Mouse (Mus musculus) hindbrain, embryonic 15.5 days (tissue): ENCODE results near the gene Wdr89. TPM values are rescaled to one million over a fixed set of nuclear protein-coding genes. Genes with fewer than 3 reads are reported as not detected.

Experiments
- ATAC-seq: fragments of 200-750 bp; cut with Nextera tagmentation; 2 replicates; pipeline ENCODE4 v1.8.0; 2017; ENCODE audit warnings: low read depth, moderate number of reproducible peaks, moderate TSS enrichment; ENCODE audit not compliant: low FRiP score
- H3K27ac ChIP-seq: fragments of 300-500 bp; sonication (generic); replicated peaks from 2 replicates; pipeline ENCODE4 v1.5.1; 2015; ENCODE audit warnings: mild to moderate bottlenecking, inconsistent platforms
- H3K27me3 ChIP-seq: fragments of 300-500 bp; sonication (generic); 2 replicates; pipeline ENCODE4 v1.6.1; 2015; ENCODE audit warnings: control low read depth, inconsistent platforms
- H3K36me3 ChIP-seq: fragments of 300-500 bp; sonication (generic); 2 replicates; pipeline ENCODE4 v1.6.1; 2015; ENCODE audit warnings: control low read depth, inconsistent platforms
- H3K4me1 ChIP-seq: fragments of 300-500 bp; sonication (generic); replicated peaks from 2 replicates; pipeline ENCODE4 v1.6.1; 2015; ENCODE audit warnings: control low read depth, inconsistent platforms
- H3K4me2 ChIP-seq: fragments of 300-500 bp; sonication (generic); 2 replicates; pipeline ENCODE4 v1.6.1; 2015; ENCODE audit warnings: moderate library complexity, mild to moderate bottlenecking, inconsistent platforms
- H3K4me3 ChIP-seq: fragments of 300-500 bp; sonication (generic); 2 replicates; pipeline ENCODE4 v1.5.1; 2015; ENCODE audit warnings: mild to moderate bottlenecking, inconsistent platforms
- H3K9ac ChIP-seq: fragments of 300-500 bp; sonication (generic); 2 replicates; pipeline ENCODE4 v1.6.1; 2015; ENCODE audit warnings: inconsistent platforms
- H3K9me3 ChIP-seq: fragments of 300-500 bp; sonication (generic); 2 replicates; pipeline ENCODE4 v1.6.1; 2016; ENCODE audit warnings: control low read depth, inconsistent platforms
- WGBS: fragments of 180-500 bp; shearing (Covaris S2); methylation state at CpG from one replicate; pipeline ENCODE4 v1.1.7; 2015; 5-methylcytosine and 5-hydroxymethylcytosine counted together
- polyA plus RNA-seq: library from polyadenylated mRNA; unstranded; fragments of >200 nt; fragmentation: Nextera tagmentation; extraction: Ambion mirVana; gene quantifications from 2 replicates; pipeline ENCODE4 v1.2.1, GENCODE M21; 2015

Gene Wdr89
- polyA plus RNA-seq, 1 experiment from 2014 or later: 5.7 TPM

DNA sequence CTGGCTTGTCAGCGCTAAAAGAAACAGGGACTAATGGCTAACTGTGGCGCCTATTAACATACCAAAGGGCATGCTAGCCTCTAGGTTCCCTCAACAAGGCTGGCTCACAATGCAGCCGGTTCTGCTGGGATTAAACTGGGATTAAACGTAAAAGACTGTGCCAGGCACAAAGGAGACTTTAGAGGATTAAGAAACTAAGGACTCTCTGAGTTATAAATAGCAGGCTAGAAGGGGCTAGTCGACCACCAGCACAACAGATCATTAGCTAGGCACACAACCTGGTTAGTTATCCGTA lies 4.9 kb downstream of the Wdr89 start:
- H3K9ac ChIP-seq: no peak overlapping the region
- no peak overlapping the region for H3K4me3 ChIP-seq
- no peak overlapping the region for H3K27ac ChIP-seq
- 20% methylated on average over 6 of the region's 6 CpGs for WGBS
- H3K9me3 ChIP-seq: no peaks in the 10 kb centered on the region
- no peak for ATAC-seq
- no peak overlapping the region for H3K4me2 ChIP-seq
- peaks cover 11% of the 10 kb centered on the region for H3K4me1 ChIP-seq
- H3K27me3 ChIP-seq: no peaks in the 10 kb centered on the region
- H3K36me3 ChIP-seq: no peaks in the 10 kb centered on the region

DNA sequence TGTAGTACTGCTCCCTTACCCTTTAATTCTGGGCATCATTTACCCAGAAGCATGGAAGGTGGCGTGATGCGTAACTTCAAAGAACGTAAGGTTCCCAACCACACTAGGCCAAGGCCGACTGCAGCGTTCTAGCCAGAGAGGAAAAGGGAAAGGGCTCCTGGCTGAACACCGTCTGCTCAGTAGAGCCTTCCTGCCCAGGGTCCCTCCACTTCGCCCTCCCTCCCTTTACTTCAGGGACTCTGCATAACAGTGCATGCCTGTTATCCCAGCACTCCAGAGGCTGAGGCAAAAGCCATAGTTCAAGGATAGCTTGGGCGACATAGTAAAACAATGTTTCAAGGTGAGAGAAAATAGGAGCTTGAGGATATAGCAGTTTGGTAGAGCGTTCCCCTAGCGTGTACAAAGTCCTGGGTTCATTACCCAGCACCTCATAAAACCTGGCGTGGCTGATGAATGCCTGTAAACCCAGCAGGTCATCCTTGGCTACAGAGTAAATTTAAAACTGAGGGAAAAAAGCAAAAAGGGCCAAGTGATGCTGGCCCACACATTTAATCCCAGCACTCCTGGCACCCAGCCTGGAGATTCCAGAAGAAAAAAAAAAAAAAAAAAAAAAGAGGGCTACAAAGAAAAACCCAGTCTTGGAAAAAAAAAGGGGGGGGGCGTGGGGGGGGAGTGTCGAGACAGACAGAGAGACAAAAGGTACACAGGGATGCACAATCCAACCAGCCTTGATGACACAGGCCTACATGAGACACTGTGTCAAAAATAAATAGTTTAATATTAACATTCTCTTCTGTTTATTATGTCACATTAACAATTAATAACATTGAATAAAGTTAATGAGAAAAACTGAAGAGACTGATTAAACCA lies 5.5 kb downstream of the Wdr89 start:
- ATAC-seq: no peak
- 48% methylated on average over 13 of the region's 13 CpGs for WGBS
- H3K9ac ChIP-seq: no peak overlapping the region

DNA sequence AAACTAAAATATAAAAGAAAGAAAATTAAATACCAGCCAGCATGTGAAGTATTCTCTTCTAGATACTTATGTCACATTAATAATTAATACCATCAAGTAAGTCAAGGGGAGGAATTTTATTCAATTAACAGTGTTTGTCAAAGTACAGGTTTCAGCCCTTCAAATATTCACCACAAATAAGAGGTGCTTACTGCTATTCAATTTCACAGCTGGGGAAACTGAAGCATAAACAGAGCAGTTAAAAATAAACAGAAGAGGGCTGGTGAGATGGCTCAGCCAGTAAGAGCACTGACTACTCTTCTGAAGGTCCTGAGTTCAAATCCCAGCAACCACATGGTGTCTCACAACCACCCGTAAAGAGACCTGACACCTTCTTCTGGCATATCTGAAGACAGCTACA lies 7.0 kb downstream of the Wdr89 start:
- no peak for ATAC-seq
- H3K4me2 ChIP-seq: no peak overlapping the region
- no peaks in the 10 kb centered on the region for H3K9me3 ChIP-seq
- no peaks in the 10 kb centered on the region for H3K4me1 ChIP-seq
- H3K27ac ChIP-seq: no peak overlapping the region
- H3K27me3 ChIP-seq: no peaks in the 10 kb centered on the region
- no peaks in the 10 kb centered on the region for H3K36me3 ChIP-seq
- no peak overlapping the region for H3K4me3 ChIP-seq
- 90% methylated on average over 1 of the region's 1 CpGs for whole genome bisulfite sequencing
- H3K9ac ChIP-seq: no peak overlapping the region

More for the DNA sequence above, 5.5 kb downstream of the Wdr89 start:
- Histone ChIP-seq H3K27ac (no peak overlapping the region), H3K9me3 (no peaks in the 10 kb centered on the region), H3K4me1 (peaks cover 10% of the 10 kb centered on the region), H3K27me3 (no peaks in the 10 kb centered on the region), H3K4me2 (no peak overlapping the region), H3K4me3 (no peak overlapping the region), H3K36me3 (no peaks in the 10 kb centered on the region)

DNA sequence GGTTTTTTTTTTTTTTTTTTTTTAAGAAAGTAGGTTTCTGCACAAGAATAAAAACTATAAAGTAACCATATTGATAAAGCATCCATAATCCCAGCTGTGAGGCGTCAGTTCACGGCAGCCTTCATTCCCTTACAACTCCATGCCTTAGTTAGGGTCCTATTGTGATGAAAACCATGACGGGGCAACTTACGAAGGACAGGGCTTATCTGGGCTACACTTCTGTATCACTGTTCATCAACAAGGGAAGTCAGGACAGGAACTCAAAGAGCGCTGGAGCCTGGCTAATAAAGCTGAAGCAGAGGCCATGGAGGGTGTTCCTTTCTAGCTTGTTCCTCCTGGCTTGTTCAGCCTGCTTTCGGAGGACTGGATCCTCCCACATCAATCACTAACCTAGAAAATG lies 10.9 kb downstream of the Wdr89 start:
- Histone ChIP-seq H3K9me3 (no peaks in the 10 kb centered on the region), H3K4me3 (no peak overlapping the region), H3K4me2 (no peak overlapping the region), H3K27ac (no peak overlapping the region), H3K4me1 (no peaks in the 10 kb centered on the region), H3K9ac (no peak overlapping the region), H3K36me3 (no peaks in the 10 kb centered on the region), H3K27me3 (no peaks in the 10 kb centered on the region)
- ATAC-seq: no peak
- WGBS: 75% methylated on average over 6 of the region's 6 CpGs

DNA sequence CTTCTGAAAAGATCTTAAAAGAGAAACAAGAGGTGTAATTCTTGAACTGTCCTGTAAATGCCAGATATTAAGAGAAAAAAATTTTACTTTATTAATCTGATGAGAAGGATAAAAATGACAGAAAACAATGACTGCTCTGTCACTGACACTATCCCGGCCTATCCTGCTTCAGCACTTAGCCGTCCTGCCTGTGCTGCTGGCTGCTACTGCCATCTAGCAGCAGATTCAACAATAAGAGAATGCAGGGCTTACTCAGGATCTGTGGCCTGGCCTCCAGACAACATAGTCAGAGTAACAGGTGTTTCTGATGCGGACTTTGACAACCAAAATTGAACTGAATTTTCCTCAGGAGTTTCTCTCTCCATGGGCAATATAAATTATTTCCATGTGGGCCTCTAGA lies 12.8 kb downstream of the Wdr89 start:
- Histone ChIP-seq H3K27ac (no peak overlapping the region), H3K27me3 (no peaks in the 10 kb centered on the region), H3K4me3 (no peak overlapping the region), H3K9me3 (no peaks in the 10 kb centered on the region), H3K4me2 (no peak overlapping the region), H3K4me1 (no peaks in the 10 kb centered on the region), H3K36me3 (no peaks in the 10 kb centered on the region), H3K9ac (no peak overlapping the region)
- 36% methylated on average over 3 of the region's 3 CpGs for WGBS
- 0 out of 2 replicates have a peak, but pooled peaks have one; percentile 65 for ATAC-seq

DNA sequence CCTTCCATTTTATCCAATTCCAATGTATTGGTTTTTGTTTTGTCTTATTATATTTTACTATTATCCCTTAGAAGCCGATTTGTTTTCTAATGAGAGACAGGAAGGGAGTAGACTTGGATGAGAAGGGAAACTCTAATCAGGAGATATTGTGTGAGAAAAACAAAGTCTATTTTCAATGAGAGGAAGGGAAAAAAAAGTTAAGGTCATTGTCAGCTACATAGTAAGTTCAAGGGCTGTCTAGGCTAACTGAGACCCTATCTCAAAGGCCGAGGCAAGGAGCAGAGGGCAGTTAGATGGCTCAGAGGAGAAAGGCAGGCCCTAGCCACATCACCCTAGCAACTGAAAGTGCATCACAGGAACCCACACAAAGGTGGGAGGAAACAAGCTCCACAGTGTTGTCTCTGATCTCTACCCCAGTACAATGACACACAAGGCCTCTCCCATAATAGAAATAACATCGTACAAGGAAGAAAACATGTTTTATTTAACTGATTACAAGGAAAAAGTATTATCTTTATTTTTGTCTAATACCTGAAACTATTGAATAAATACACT lies 15.0 kb downstream of the Wdr89 start:
- Histone ChIP-seq H3K27me3 (no peaks in the 10 kb centered on the region), H3K4me1 (peaks cover 5% of the 10 kb centered on the region), H3K27ac (no peak overlapping the region), H3K4me2 (no peak overlapping the region), H3K4me3 (no peak overlapping the region), H3K36me3 (no peaks in the 10 kb centered on the region), H3K9ac (no peak overlapping the region), H3K9me3 (no peaks in the 10 kb centered on the region)
- 78% methylated on average over 3 of the region's 3 CpGs for WGBS
- ATAC-seq: no peak

DNA sequence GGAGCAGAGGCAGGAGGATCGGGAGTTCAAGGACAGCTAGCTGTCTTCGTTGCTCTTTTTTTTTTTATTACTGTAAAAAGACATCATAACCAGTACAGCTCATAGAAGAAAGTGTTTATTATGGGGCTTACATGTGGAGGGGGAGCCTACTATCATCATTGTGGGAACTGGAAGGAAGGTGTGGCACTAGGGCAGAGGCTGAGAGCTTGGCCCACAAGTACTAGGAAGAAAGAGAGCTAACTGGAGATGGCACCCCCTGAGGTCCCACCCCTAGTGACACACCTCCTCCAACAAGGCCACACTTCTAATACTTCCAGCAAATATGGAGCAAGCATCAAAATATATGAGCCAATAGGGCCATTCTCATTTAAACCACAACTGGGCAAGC lies 19.6 kb downstream of the Wdr89 start:
- H3K4me2 ChIP-seq: no peak overlapping the region
- 80% methylated on average over 2 of the region's 2 CpGs for WGBS
- ATAC-seq: no peak
- H3K27ac ChIP-seq: 0 out of 2 replicates have a peak overlapping the region, but pooled peaks have one; percentile 7
- peaks cover 15% of the 10 kb centered on the region for H3K4me1 ChIP-seq
- no peaks in the 10 kb centered on the region for H3K27me3 ChIP-seq
- no peaks in the 10 kb centered on the region for H3K9me3 ChIP-seq
- no peak overlapping the region for H3K4me3 ChIP-seq
- no peaks in the 10 kb centered on the region for H3K36me3 ChIP-seq
- no peak overlapping the region for H3K9ac ChIP-seq

DNA sequence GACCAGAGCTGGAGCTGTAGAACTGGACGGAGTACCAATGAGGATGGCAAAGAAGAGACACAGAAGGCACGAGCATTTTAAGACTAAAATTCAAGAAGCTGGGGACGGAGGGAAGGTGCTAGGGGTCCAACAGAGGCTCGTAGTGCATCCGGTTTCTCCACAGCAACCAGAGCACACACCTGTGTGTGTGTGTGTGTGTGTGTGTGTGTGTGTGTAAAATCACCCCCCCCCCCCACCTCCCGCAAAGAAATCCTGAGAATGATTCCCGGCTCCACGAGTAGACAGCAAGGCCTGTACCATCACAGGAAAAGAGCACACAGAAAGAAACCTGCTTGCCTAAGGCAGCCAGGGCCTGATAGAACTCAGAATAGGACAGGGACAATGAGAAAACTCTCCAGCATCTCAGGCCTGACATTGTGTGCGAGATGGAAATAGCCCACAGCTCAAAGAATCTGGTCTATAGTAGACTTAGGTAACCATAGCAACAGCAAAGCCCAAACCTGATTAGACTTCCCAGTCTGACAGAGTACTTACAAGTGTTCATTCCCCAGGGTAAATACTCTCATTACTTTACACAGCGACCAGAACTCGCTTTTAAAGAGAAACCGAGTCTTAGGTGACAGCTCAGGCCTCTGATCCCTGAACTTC lies 20.2 kb downstream of the Wdr89 start:
- WGBS: 54% methylated on average over 12 of the region's 12 CpGs
- no peaks in the 10 kb centered on the region for H3K9me3 ChIP-seq
- H3K4me1 ChIP-seq: peaks cover 15% of the 10 kb centered on the region
- no peak overlapping the region for H3K9ac ChIP-seq
- H3K4me2 ChIP-seq: no peak overlapping the region
- H3K36me3 ChIP-seq: no peaks in the 10 kb centered on the region
- H3K27me3 ChIP-seq: no peaks in the 10 kb centered on the region
- ATAC-seq: peak; percentile 87
- peak overlapping the region; percentile 69; the same call in 1 of the 2 replicates for H3K27ac ChIP-seq
- no peak overlapping the region for H3K4me3 ChIP-seq

DNA sequence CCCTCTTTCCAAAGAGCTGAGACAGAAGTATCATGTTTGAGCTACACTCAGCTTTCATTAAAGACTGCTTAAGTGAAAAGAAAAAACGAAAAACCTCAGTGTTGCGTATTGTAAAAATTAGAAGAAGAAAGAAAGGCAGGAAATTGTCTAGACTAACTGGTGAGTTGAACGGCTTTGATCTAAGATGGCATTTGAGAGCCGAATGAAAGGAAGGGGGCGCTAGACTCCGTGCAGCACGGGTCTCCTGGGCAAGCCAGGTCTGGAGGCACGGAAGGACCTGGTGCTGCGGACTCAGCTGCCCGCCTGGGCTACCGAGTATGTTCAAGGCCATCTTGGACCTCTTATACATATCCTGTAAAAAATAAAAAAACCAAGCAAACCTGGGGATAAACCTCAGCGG lies 21.1 kb downstream of the Wdr89 start:
- WGBS: 59% methylated on average over 12 of the region's 12 CpGs
- no peaks in the 10 kb centered on the region for H3K9me3 ChIP-seq
- no peak overlapping the region for H3K9ac ChIP-seq
- no peak for ATAC-seq
- no peaks in the 10 kb centered on the region for H3K36me3 ChIP-seq
- H3K27me3 ChIP-seq: no peaks in the 10 kb centered on the region
- H3K4me3 ChIP-seq: no peak overlapping the region
- H3K4me2 ChIP-seq: no peak overlapping the region
- peak overlapping the region; percentile 69; the same call in 1 of the 2 replicates for H3K27ac ChIP-seq
- peaks cover 15% of the 10 kb centered on the region for H3K4me1 ChIP-seq

DNA sequence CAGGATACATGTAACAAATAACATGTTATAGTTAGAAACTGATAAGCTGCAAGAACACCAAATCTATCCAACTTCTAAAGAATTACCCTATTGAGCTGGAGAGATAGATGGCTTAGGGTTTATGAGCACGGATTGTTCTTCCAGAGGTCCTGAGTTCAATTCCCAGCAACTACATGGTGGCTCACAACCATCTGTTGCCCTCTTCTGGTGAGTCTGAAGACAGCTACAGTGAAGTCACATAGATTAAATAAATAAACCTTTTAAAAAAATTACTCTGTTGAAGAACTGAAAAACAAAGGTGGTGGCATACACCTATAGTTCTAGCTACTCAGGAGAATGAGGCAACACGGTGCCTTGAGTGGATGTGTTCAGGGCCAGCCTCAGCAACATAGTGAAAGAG lies 21.7 kb downstream of the Wdr89 start:
- no peaks in the 10 kb centered on the region for H3K27me3 ChIP-seq
- WGBS: 84% methylated on average over 2 of the region's 2 CpGs
- H3K4me2 ChIP-seq: no peak overlapping the region
- no peak overlapping the region for H3K27ac ChIP-seq
- H3K9ac ChIP-seq: no peak overlapping the region
- no peak overlapping the region for H3K4me3 ChIP-seq
- no peaks in the 10 kb centered on the region for H3K36me3 ChIP-seq
- H3K4me1 ChIP-seq: peaks cover 15% of the 10 kb centered on the region
- no peak for ATAC-seq
- H3K9me3 ChIP-seq: no peaks in the 10 kb centered on the region

DNA sequence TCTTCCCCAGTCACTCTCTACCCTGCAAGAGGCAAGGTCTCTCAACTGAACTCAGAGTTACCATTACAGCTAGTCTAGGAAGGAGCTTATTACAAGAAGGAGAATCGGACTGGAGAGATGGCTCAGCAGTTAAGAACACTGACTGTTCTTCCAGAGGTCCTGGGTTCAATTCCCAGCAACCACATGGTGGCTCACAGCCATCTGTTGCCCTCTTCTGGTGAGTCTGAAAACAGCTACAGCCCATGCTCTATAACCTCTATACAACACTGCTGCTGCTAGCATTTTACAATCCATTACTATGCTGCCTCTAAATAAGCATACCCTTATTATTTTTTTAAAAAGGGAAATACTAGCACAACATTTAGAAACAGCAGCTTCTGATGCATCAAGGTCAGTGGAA lies 23.6 kb downstream of the Wdr89 start:
- H3K4me1 ChIP-seq: peaks cover 15% of the 10 kb centered on the region
- H3K4me3 ChIP-seq: no peak overlapping the region
- WGBS: 83% methylated on average over 1 of the region's 1 CpGs
- no peak for ATAC-seq
- H3K4me2 ChIP-seq: no peak overlapping the region
- H3K27ac ChIP-seq: no peak overlapping the region
- no peaks in the 10 kb centered on the region for H3K27me3 ChIP-seq
- H3K9ac ChIP-seq: no peak overlapping the region
- no peaks in the 10 kb centered on the region for H3K9me3 ChIP-seq
- H3K36me3 ChIP-seq: no peaks in the 10 kb centered on the region

DNA sequence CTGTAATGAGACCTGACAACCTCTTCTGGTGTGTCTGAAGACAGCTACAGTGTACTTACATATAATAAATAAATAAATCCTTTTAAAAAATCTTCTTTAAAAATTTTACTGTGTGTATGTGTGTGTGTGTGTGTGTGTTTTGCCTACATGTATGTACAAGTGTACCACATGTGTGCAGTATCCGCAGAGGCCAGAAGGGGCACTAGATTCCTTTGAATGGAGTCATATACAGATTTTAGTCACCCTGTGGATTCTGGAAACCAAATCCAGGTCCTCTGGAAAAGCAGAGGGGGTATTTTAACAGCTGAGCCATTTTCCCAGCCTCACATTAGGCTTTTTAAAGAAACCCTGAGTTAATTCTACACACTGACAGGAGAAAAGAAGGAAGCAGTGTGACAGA lies 27.6 kb downstream of the Wdr89 start:
- Histone ChIP-seq H3K4me2 (no peak overlapping the region), H3K36me3 (no peaks in the 10 kb centered on the region), H3K9me3 (no peaks in the 10 kb centered on the region), H3K27ac (no peak overlapping the region), H3K27me3 (no peaks in the 10 kb centered on the region), H3K9ac (no peak overlapping the region), H3K4me3 (no peak overlapping the region), H3K4me1 (no peaks in the 10 kb centered on the region)
- 97% methylated on average over 1 of the region's 1 CpGs for WGBS
- no peak for ATAC-seq
